In the genomic region with DNA sequence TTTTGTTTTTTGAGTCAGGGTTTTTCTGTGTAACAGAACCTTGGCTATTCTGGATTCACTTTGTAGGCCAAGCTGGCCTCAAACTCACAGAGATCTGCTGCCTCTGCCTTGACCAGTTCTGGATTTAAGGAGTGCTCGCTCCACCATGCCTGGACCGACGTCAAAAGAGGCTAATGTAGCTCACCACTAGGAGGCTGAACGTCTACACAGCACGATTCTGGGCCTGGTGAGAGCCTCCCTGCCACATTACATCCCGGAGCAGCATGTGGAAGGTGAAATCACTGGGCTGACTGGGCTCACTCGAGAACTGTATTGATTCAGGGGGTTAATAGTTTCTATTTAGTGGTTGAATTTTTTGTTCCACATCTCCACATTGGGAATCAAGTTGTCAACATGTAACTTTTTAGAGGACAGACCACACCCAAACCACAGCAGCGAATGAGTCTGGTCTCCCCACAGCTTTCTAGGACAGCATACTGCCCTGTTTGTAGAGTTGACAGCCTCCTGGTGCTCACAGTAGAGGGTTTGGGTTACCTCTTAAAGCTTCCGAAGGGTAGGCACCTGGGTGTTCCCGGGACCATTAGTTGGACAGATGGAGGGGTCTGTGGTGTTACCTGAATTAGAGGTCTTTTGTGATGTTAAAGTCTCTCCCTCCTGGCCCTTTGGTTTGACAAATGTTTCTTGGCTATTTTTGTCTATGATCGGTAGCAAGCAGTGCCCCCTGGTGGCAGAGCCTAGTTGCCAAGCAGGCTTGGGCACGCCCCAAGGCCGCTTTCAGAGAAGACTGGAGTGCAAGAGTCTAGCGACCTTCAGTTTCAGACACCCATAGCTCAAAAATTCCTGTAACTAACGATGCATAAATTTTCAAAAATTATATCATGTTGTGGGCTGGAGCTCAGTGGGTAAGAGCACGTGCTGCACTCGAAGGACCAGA, we compare ENCODE assay signal across 9 mouse cellular contexts. TPM values are rescaled to one million over a fixed set of nuclear protein-coding genes. Genes with fewer than 3 reads are reported as not detected.
DNase-seq lines count a peak whose midpoint lies in the region; ATAC-seq and TF ChIP-seq lines count a peak whose summit lies in the region.
"Had no signal": no experiment of that assay in that cellular context is flagged by ENCODE, and none has a peak within 500 bp of the region (broad histone marks: within the 10 kb centered on the region; RNA-seq: fewer than 3 reads in every experiment).

No protein-coding gene starts in this region.

- TF ChIP-seq CTCF in liver, postnatal 0 days (IDR thresholded peaks at IDR 0.05; ENCODE audit: low read depth), result peak; percentile 85

- H3K9me3 ChIP-seq in neural tube, embryonic 15.5 days (replicated peaks), result no peaks in the 10 kb centered on the region
- no peaks in the 10 kb centered on the region for H3K9me3 ChIP-seq in liver, postnatal 0 days (ENCODE audit: low read length)
- H3K9me3 ChIP-seq: heart, embryonic 15.5 days had no signal

- H3K4me3 ChIP-seq in neural tube, embryonic 15.5 days (replicated peaks), result no peak overlapping the region
- H3K4me3 ChIP-seq in liver, postnatal 0 days (ENCODE audit: low read depth, low read length), result no peak overlapping the region
- H3K4me3 ChIP-seq: heart, embryonic 15.5 days had no signal

- no peak overlapping the region for H3K4me2 ChIP-seq in neural tube, embryonic 15.5 days
- no peak overlapping the region for H3K4me2 ChIP-seq in liver, postnatal 0 days (ENCODE audit: low read depth, low read length)
- H3K4me2 ChIP-seq: heart, embryonic 15.5 days had no signal

- WGBS in neural tube, embryonic 15.5 days, result 37% methylated on average over 17 of the region's 17 CpGs
- WGBS in liver, postnatal 0 days (ENCODE audit: insufficient replicate concordance), result 30% methylated on average over 17 of the region's 17 CpGs

- no peaks in the 10 kb centered on the region for H3K36me3 ChIP-seq in neural tube, embryonic 15.5 days
- no peaks in the 10 kb centered on the region for H3K36me3 ChIP-seq in liver, postnatal 0 days (replicated peaks; ENCODE audit: insufficient read depth, low read length)
- H3K36me3 ChIP-seq: heart, embryonic 15.5 days had no signal

- H3K27me3 ChIP-seq in neural tube, embryonic 15.5 days (replicated peaks), result no peaks in the 10 kb centered on the region
- H3K27me3 ChIP-seq in liver, postnatal 0 days (ENCODE audit: insufficient read depth, low read length), result no peaks in the 10 kb centered on the region
- H3K27me3 ChIP-seq: heart, embryonic 15.5 days had no signal

- no peaks in the 10 kb centered on the region for H3K4me1 ChIP-seq in neural tube, embryonic 15.5 days
- no peaks in the 10 kb centered on the region for H3K4me1 ChIP-seq in liver, postnatal 0 days (ENCODE audit: insufficient read depth)
- H3K4me1 ChIP-seq: heart, embryonic 15.5 days had no signal

- no peak for TF ChIP-seq EP300 in liver, postnatal 0 days (IDR thresholded peaks at IDR 0.05; ENCODE audit: low read depth)

- no peak for ATAC-seq in neural tube, embryonic 15.5 days (ENCODE audit: low FRiP score)
- ATAC-seq in liver, postnatal 0 days, result no peak

- no peak overlapping the region for H3K27ac ChIP-seq in neural tube, embryonic 15.5 days (replicated peaks)
- H3K27ac ChIP-seq in liver, postnatal 0 days (ENCODE audit: low read depth), result no peak overlapping the region
- H3K27ac ChIP-seq: heart, embryonic 15.5 days had no signal

- peak; percentile 65 for DNase-seq in neural tube, embryonic 10.5 days (ENCODE audit: extremely low spot score, low spot score)
- DNase-seq in c-Kit-positive CD71-negative TER-119-negative erythroid progenitor cells, embryonic 14.5 days (ENCODE audit: low read depth), result peak; percentile 73
- peak; percentile 23 to 44 for DNase-seq in frontal cortex, postnatal 14 days (ENCODE audit: low spot score in 2 of 2)
- DNase-seq in kidney, postnatal 10 days, result peak; percentile 86
- peak; percentile 82 for DNase-seq in liver, postnatal 0 days
- DNase-seq in right cerebral cortex, adult 2 months (ENCODE audit: low spot score in 2 of 2), result peak; percentile 66 to 70
- peak; percentile 29 for DNase-seq in urinary bladder, postnatal 10 days (ENCODE audit: low spot score)

- no peak overlapping the region for H3K9ac ChIP-seq in neural tube, embryonic 15.5 days (replicated peaks)
- no peak overlapping the region for H3K9ac ChIP-seq in liver, postnatal 0 days (replicated peaks)
- H3K9ac ChIP-seq: heart, embryonic 15.5 days had no signal

RNA-seq across cellular contexts. Expression of a gene that starts 48.3 kb away (rescaled TPM):
- polyA plus RNA-seq in neural tube, embryonic 15.5 days (2015; fragmentation: Nextera tagmentation; extraction: Ambion mirVana), result 185 and 216 TPM in 2 replicates
- polyA plus RNA-seq in liver, postnatal 0 days (2015; fragmentation: Nextera tagmentation; extraction: Ambion mirVana), result 3.0 and 3.2 TPM in 2 replicates

RNA-seq across cellular contexts. Expression of a gene that starts 51.8 kb away (rescaled TPM):
- 14.0 and 21.3 TPM in 2 replicates for polyA plus RNA-seq in neural tube, embryonic 15.5 days (2015; fragmentation: Nextera tagmentation; extraction: Ambion mirVana)
- polyA plus RNA-seq in liver, postnatal 0 days (2015; fragmentation: Nextera tagmentation; extraction: Ambion mirVana), result 0.32 TPM in 1 of 2 replicates, not detected in the other

RNA-seq across cellular contexts. Expression of a gene that starts 55.8 kb away (rescaled TPM):
- 10.1 and 11.5 TPM in 2 replicates for polyA plus RNA-seq in neural tube, embryonic 15.5 days (2015; fragmentation: Nextera tagmentation; extraction: Ambion mirVana)
- polyA plus RNA-seq in liver, postnatal 0 days (2015; fragmentation: Nextera tagmentation; extraction: Ambion mirVana), result 55.8 and 56.5 TPM in 2 replicates

Comparison
In these comparisons a context has a peak if more than half of its experiments do, and no peak if none do; other contexts are left out.
1. DNase-seq: peak in every context shown above with its lines; median percentile 86 in kidney, postnatal 10 days; 82 in liver, postnatal 0 days; 73 in c-Kit-positive CD71-negative TER-119-negative erythroid progenitor cells, embryonic 14.5 days; 68 in right cerebral cortex, adult 2 months; 65 in neural tube, embryonic 10.5 days; 34 in frontal cortex, postnatal 14 days; 29 in urinary bladder, postnatal 10 days.
2. RNA of a gene that starts 48.3 kb away (polyA plus RNA-seq): 185 to 216 TPM in neural tube, embryonic 15.5 days; 3.0 to 3.2 TPM in liver, postnatal 0 days; every median in the first group is over 10 times any median in the second.
3. RNA of a gene that starts 51.8 kb away (polyA plus RNA-seq): 14.0 to 21.3 TPM in neural tube, embryonic 15.5 days; 0.32 TPM in liver, postnatal 0 days; every median in the first group is over 10 times any median in the second.